Mouse (Mus musculus): ENCODE measurements around the gene Pithd1.

Pithd1 gene

DNA sequence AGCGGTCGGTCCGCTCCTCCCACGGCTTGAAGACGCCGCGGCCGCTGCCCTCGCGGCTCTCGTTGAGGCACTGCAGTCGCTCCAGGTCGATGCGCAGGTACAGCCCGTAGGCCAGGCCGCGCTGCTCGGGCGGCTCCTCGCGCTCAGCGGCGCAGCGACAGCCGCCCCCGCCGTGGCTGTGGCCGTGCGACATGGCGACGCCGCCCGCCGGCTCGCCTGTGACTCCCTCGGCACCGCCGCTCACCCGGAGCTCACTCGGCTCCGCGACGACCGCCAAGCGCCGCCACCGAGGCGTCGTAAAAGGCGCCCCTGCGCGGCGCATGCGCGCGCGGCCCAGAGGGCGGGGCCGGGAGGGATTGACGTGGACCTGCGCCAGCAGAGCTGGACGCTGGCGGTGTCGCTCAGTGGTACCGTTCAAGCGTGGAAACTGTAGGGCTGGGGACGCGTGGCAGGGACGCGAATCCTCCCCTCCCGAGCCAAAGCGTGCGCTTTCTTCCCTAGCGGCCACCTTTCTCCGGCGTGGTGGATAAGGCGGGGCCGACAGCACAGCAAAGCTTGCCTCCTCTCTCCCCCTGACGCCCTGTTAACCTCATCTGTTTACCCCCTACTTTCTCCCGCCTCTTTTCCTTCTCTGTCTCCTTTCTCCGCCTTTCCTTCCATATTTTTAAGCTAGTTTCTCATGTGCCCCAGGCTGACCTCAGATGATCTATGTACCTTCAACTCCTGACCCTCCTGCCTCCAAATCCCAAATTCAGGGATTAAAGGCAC lies at the start of gene Pithd1:
TSS of gene Pithd1 (minus strand) at position 322 of the 768 bp plus-strand sequence.
- DNase-seq, result peak; percentile 95

DNA sequence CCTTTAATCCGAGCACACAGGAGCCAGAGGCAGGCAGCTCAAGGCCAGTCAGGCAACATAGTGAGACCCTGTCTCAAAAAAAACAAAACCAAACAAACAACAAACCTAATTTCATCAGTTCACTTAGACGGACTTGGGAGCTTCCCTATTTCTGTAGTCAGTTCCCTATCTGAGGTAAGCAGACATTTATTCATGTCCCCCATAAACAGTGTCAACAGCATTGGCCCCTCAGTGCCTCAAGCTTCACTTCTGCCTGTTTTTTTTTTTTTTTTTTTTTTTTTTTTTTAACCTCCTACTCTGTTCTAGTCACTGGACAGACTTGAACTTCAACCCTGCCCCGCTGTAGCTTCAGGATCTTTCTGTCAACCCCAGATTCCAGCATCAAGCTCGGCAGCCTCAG lies 48.0 kb upstream of the Pithd1 start:
- DNase-seq, result no peak

DNA sequence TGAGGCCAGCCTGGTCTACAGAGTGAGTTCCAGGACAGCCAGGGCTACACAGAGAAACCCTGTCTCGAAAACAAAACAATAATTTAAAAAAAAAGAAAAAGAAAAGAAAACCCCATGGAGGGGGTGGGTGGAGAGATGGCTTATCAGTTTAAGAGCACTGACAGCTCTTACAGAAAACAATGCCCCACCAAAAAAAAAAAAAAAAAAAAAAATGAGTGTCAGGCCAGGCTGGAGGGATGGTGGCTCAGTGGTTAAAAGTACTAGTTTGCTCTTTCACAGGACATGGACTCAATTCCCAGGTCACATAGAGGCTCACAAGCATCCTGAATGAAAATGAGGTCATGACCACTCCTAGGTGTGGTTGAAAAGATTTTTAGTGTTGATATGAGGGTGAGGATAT lies 46.2 kb upstream of the Pithd1 start:
- DNase-seq, result no peak

DNA sequence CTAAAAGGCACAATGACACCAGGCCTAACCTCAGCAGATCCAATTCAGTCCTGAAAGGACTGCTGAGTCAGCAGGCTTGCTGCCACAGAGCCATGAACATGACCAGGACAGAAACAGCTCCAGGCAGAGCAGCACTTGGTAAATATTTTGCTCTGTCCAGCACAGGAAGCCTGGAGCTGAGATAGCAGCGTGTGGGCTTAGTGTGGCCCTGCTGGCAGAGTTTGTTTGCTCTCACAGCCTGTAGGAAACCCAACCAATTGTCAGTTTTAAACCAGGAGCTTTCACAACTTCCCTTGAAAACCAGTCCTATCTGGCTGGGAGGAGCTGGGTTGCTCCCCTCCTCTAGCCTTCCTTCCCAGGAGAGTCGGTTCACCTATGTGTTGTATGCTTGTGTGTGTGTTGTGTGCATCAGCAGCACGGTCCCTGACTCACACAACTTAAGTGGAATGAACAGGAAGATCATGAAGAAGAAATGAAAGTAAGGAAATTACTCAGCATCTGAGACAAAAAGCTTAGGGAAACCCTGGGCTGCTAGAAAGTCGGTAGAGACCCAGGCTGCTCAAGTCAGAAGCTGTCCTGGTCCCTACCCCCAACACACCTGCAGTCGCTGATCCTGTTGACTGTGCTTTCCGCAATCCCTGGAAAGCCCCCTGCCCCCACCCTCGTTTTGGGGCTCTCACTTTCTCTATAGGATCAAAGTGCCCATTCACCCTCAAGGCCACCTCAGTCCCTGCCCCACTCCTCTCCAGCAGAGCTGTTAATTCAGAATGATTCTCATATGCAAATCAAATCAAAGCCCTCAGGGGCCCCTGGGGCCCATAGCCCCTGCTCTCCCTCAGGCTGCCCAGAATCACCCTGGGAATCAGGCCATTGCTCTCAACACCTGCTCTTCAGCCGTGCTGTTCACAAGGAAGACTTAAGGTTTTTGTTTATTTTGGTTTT lies 44.2 kb upstream of the Pithd1 start:
- DNase-seq, result peak; percentile 33

- no peak for DNase-seq
These were observed 41.6 kb upstream of the Pithd1 start for GRCm38 (mm10) chr4:136028689-136029088.

DNA sequence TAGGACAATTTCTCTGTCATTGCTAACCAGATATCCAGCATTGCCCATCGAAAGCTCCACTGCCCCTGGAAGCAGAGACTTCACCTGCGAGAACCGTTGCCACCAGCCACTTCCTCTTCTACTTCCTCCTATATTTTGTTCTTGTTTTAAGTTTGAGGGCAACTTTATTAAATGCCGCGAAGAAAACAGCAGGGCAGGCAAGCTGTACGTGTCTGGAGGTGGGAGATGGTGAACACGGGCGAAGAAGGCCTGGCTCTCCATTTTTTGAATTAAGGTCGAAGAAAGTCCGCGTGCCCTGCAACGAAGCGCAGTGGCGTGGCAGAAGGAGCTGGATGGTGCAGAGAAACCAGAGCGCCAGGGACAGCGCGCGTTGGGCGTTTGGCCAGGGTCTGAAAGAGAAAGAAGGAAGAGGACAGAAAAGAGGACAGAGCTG lies 41.1 kb upstream of the Pithd1 start:
- no peak for DNase-seq

DNA sequence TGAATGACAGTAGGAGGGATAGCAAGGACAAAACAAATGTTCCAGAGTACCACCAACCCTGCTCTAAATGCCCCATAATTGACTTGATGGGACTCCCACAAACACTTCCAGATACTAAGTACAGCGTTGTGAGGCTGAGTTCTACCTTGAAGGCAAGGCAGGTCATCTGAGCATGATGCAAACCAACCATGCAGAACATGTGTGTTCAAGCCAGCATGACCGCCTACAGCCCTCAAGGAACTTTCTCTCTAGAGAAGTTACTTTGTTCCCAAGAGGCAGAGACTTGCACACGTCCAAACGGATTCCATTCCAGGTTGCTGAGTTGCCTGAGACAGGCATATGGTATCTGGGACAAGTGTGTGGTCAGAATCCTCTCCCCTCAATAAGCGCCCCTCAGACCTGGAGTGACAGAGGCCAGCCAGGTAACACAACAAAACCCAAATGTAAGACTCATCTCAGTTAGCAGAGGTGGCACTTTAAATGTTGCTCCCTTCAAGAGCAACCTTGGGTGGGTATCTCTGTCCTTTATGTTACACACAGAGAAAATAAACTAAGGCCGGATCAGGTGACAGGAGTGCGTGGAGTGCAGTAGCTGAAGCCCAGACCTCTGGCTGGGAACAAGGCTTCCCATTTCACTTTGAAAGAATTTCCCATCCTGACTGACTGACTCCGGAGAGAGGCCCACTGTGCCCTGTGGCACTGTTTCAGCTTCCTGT lies 40.5 kb upstream of the Pithd1 start:
- DNase-seq, result peak; percentile 26

GRCm38 (mm10) chr4:136025350-136025749 lies 38.3 kb upstream of the Pithd1 start:
- no peak for DNase-seq

- DNase-seq, result peak; percentile 23
These were observed 35.9 kb upstream of the Pithd1 start for GRCm38 (mm10) chr4:136022924-136023323.

DNA sequence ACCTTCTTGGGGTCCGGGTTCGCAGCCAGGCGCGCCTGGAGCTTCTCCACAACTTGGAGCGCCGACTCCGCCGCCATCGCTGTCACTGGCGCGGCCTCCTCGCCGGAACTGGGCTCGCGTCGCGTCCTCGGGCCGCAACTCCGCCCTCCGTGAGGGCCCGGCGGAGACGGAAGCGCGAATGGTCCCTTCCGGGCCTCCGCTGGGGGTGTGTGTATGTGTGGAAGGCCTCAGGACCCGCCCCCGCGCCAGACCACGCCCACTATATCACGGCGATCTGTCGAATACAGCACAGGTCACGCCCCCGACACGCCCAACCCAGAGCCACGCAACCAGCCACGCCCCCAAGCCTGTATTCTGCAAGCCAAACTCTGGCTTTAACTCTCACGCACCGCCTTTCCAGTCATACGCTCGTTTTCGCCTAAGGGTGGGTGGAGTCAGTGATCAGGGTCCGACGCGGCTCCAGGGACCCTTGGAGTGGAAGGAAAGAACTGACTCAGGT lies 34.5 kb upstream of the Pithd1 start, which contains the start of gene Eloa:
TSS of gene Eloa (minus strand) at position 215 of the 499 bp plus-strand sequence.
- DNase-seq, result peak; percentile 100

DNA sequence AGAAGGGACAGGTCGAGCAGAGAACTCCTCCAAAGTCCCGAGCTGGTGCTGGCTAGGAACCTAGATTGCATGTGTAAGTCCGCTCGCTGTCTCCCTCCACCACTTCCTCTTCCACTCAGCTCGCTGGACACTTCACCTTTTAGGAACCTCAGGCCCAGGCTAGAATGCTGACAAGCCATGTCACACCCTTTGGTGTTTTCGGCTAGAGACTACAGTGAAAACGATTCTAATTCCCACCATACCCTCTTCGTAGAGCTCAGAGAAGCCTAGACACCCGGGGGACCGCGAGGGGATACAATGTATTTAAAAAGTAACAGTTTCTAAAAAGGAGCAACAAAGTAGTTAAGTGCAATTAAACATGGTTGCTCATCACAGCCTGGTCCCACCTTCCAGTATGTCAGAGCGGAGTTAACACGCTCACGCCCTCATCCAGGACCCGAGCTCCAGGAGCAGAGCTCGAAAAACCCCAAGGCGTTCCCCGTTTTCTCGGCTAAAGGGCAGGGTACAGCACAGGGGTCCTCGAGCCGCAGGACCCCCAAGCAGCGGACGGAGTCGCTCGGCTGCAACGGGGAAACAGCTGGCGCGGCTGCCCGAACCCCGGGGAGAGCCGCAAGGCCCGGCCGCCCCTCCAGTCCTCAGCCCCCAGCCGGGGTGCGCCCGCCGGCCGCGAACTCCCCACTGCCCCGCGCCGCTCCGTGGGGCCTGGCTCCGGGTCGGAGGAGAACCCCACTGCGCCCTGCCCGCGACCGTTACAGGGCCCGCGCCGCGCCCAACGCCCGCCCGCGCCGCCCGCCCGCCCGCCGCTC lies 33.9 kb upstream of the Pithd1 start:
- peak; percentile 23 for DNase-seq

DNA sequence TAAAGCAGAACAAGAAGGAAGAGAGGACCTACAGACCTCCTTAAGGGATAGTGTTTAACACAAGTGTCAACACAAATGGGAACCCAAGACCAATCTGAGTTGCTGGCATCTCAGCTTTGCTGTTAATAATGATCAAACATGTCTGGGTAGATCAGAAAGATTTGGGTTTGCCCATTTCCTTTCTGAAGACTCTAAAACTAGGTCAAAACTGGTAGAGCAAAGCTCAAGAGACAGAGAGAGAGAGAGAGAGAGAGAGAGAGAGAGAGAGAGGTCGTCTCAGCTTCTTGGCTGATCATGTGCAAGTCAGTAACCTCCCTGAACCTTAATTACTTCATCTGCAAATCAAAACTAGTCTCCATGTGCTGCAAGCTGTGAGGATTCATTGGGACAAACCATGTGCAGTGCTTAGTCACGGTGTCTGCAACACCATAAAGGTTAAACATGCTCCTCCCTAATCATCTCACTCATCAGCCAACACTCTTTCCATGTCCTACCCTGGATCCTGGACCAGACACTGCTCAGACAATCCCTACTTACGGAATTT lies 29.1 kb upstream of the Pithd1 start:
- DNase-seq, result no peak

- DNase-seq, result no peak
These were observed 23.5 kb upstream of the Pithd1 start for GRCm38 (mm10) chr4:136010586-136010985.

DNA sequence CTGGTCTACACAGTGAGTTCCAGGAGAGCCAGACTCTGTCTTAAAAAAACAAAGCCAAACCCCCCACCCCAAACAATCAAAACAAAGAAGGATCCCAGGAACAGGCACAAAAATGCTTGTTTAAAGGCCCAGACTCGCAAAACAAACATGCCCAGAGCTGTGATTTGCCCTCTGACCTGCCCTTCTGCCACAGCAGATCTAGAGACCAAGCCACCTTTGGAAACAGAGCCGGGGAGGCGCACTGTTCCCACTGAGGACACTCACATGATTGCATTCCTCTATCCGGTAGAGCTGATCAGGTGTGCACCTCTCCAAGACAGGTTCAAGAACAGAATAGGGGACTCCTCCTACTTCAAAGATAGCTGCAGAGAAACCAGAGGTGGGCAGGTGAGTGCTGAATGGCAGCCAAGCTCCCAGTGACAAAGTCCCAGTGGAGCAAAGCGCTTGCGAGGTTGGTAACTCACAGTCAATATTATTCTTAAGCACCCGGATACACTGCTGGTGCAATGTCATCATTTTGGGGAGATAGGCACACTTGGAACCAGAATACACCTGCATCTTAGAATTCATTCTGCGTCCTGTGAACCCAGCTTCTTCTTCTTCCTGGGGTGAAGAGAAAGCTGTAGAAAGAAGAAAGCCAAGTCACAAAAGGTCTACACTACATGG lies 21.9 kb upstream of the Pithd1 start:
- no peak for DNase-seq

GRCm38 (mm10) chr4:136006821-136007220 lies 19.8 kb upstream of the Pithd1 start:
- no peak for DNase-seq

- DNase-seq, result no peak
These were observed 17.9 kb upstream of the Pithd1 start for GRCm38 (mm10) chr4:136004921-136005320.

GRCm38 (mm10) chr4:136004107-136004675 lies 17.1 kb upstream of the Pithd1 start:
- no peak for DNase-seq

DNA sequence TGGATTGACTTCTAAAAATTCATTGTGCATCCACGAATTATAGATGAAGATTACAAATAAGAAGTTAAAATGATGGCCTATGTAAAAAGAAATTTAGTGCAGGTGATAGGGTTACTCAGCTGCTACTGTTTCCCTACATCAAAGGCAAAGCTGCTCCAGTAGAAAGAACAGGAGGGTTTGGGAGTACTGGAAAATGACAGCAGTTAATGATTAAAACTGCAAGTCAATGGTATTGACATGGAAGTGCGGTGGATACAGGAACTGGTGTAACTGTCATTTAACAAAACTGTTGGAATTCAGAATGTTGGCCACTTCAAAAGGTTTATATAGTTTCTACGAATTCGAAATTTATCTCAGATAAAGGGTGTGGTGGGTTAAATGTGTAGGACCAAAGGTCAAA lies 8.1 kb upstream of the Pithd1 start:
- DNase-seq, result no peak

- DNase-seq, result no peak
These were observed 6.9 kb upstream of the Pithd1 start for GRCm38 (mm10) chr4:135993941-135994340.

DNA sequence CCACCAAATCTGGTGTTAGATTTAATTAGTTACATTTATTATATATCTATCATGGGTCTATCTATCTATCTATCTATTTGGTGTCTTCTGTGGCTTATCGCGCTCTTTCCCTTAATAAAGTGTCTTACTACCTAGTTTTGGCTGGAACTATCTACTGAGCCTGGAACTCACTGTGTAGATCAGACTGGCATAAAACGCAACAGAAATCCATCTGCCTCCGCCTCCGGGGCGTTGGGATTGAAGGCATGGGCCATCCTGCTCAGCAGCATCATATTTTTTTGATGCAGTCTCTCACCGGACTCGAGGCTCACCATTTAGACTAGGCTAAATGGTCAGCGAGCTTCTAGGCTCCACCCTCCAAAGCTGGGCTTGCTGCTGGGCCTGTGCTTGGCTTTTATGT lies 650 bp upstream of the Pithd1 start:
- DNase-seq, result no peak

All from kidney, adult 18-20 months (tissue).